Mouse (Mus musculus) hindlimb bud, embryonic 11.5 days (tissue): ENCODE data around the gene Pygo1.

Source experiments
- DNase-seq: peaks from one replicate; pipeline ENCODE4 v3.0.0-alpha.2; 2012; ENCODE audit warnings: low read depth, low spot score; ENCODE audit errors: extremely low spot score

The Pygo1 gene

GRCm38 (mm10) chr9:72935309-72935708 is 9.9 kb downstream of the Pygo1 start:
- no peak for DNase-seq

- no peak for DNase-seq
These were observed 10.9 kb downstream of the Pygo1 start for GRCm38 (mm10) chr9:72936301-72936700.

- no peak for DNase-seq
These were observed 18.0 kb downstream of the Pygo1 start for GRCm38 (mm10) chr9:72943424-72943823.

GRCm38 (mm10) chr9:72944286-72944685 is 18.8 kb downstream of the Pygo1 start:
- DNase-seq = no peak

- DNase-seq = no peak
These were observed 21.6 kb downstream of the Pygo1 start for GRCm38 (mm10) chr9:72947010-72947409.

- no peak for DNase-seq
These were observed 24.1 kb downstream of the Pygo1 start for GRCm38 (mm10) chr9:72949572-72949971.

GRCm38 (mm10) chr9:72954746-72955145 is 29.3 kb downstream of the Pygo1 start:
- DNase-seq = no peak

GRCm38 (mm10) chr9:72955546-72955945 is 30.1 kb downstream of the Pygo1 start:
- peak; percentile 35 for DNase-seq

- peak; percentile 63 for DNase-seq
These were observed 33.3 kb downstream of the Pygo1 start, which contains the start of the genes Dyx1c1 and Gm44503 for GRCm38 (mm10) chr9:72958521-72959450. TSS of gene Dyx1c1 (plus strand) at chr9:72958785. TSS of gene Gm44503 (plus strand) at chr9:72958852.

- no peak for DNase-seq
These were observed 35.9 kb downstream of the Pygo1 start for GRCm38 (mm10) chr9:72961346-72961745.

- DNase-seq = no peak
These were observed 36.5 kb downstream of the Pygo1 start for GRCm38 (mm10) chr9:72961959-72962358.

GRCm38 (mm10) chr9:72968349-72969061 is 43.1 kb downstream of the Pygo1 start:
- DNase-seq = no peak

GRCm38 (mm10) chr9:72969874-72970273 is 44.4 kb downstream of the Pygo1 start:
- DNase-seq = no peak

GRCm38 (mm10) chr9:72972435-72972834 is 47.0 kb downstream of the Pygo1 start:
- DNase-seq = no peak

- DNase-seq = no peak
These were observed 47.5 kb downstream of the Pygo1 start for GRCm38 (mm10) chr9:72972984-72973383.

- DNase-seq = no peak
These were observed 49.3 kb downstream of the Pygo1 start for GRCm38 (mm10) chr9:72974734-72975133.

GRCm38 (mm10) chr9:72975242-72975641 is 49.8 kb downstream of the Pygo1 start:
- DNase-seq = no peak

- DNase-seq = no peak
These were observed 57.6 kb downstream of the Pygo1 start for GRCm38 (mm10) chr9:72983066-72983465.

- DNase-seq = peak; percentile 79
These were observed 60.1 kb downstream of the Pygo1 start, which contains the start of the genes Ccpg1os and Ccpg1 for GRCm38 (mm10) chr9:72985250-72986220. TSS of gene Ccpg1os (minus strand) at chr9:72985382. TSS of gene Ccpg1 (plus strand) at chr9:72985429.

- no peak for DNase-seq
These were observed 62.3 kb downstream of the Pygo1 start for GRCm38 (mm10) chr9:72987703-72988102.

- no peak for DNase-seq
These were observed 63.3 kb downstream of the Pygo1 start for GRCm38 (mm10) chr9:72988706-72989105.
